Mouse (Mus musculus): ENCODE results near the gene Upk3a. TPM values are rescaled to one million over a fixed set of nuclear protein-coding genes. Genes with fewer than 3 reads are reported as not detected.

Gene Upk3a
- total and polyA plus RNA-seq, 2 experiments from 2014 or later, result 1.1 to 1.4 TPM

DNA sequence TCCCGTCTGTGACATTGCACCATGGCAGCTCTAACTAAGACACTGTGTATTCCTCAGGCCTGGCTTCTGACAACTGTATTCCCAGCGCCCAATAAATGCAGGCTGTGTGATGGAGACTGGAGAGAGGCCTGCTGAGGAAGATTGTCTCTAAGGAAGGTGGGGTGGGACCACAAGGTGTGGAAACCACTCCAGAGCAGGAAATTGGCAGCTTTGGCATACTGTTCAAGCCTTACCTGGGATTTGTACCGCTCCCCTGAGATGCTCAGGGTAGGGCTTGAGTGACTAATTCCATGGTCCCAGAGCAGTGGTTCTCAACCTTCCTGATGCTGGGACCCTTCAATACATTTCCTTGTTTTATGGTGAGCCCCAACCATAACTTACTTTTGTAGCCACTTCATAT is 27.8 kb upstream of the Upk3a start:
- Histone ChIP-seq H3K9me3 (ENCODE audit: low read length) (no peaks in the 10 kb centered on the region), H3K4me3 (ENCODE audit: low read depth, low read length) (no peak overlapping the region), H3K27ac (ENCODE audit: low read depth, low read length) (no peak overlapping the region), H3K4me2 (ENCODE audit: low read depth) (no peak overlapping the region), H3K4me1 (ENCODE audit: insufficient read depth) (peaks cover 27% of the 10 kb centered on the region), H3K27me3 (ENCODE audit: insufficient read depth, low read length) (no peaks in the 10 kb centered on the region), H3K9ac (no peak overlapping the region), H3K36me3 (ENCODE audit: insufficient read depth) (no peaks in the 10 kb centered on the region)
- no peak for ATAC-seq
- DNase-seq, result no peak
- no peak for TF ChIP-seq CTCF (IDR thresholded peaks at IDR 0.05; ENCODE audit: low read depth)
- WGBS, result 78% methylated on average over 3 of the region's 3 CpGs

DNA sequence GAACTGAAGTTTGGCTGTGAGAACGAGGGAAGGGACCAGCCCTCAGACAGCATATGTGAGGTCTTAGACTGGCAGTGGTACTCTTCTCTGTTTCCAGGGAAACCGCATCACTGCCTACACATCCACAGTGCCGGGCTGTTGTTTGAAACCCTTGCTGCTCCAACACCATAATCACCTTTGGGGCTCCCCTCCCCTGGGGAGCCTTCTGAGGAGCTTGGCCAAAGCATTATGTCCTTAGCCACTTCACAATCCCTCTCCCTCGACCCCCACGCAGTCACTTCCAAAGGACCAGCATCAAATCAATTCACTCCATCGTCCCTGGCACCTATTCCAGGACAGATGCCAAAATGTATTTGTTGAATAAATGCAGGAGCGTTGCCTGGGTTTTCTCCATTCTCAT is 27.2 kb upstream of the Upk3a start:
- Histone ChIP-seq H3K27ac (ENCODE audit: low read depth, low read length) (0 out of 2 replicates have a peak overlapping the region, but pooled peaks have one; percentile 9), H3K27me3 (ENCODE audit: insufficient read depth, low read length) (no peaks in the 10 kb centered on the region), H3K4me2 (ENCODE audit: low read depth) (no peak overlapping the region), H3K36me3 (ENCODE audit: insufficient read depth) (no peaks in the 10 kb centered on the region), H3K4me1 (ENCODE audit: insufficient read depth) (peaks cover 27% of the 10 kb centered on the region), H3K4me3 (ENCODE audit: low read depth, low read length) (no peak overlapping the region), H3K9ac (no peak overlapping the region), H3K9me3 (ENCODE audit: low read length) (no peaks in the 10 kb centered on the region)
- WGBS, result 17% methylated on average over 7 of the region's 7 CpGs
- ATAC-seq, result no peak
- peak; percentile 71 for DNase-seq
- TF ChIP-seq CTCF (IDR thresholded peaks at IDR 0.05; ENCODE audit: low read depth), result no peak

DNA sequence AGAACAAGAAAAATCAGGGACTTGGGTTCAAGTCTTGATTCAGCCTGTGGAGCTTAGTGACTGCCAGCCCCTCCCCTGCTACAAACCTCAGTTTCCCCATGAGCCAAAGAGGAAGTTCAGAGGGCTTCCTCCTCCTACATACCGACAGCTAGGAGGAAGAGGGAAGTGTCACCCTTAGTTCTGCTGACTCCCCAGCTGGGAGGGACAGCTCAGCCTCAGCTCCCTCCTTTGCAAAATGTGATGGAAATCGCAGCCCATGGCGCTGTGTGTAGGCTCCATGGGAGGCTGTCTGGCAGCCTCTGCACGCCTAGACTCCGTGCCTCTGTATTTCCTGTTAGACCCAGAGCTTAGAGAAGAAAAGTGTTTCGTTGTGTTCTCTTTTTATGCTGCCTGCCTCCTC is 22.4 kb upstream of the Upk3a start:
- Histone ChIP-seq H3K36me3 (ENCODE audit: insufficient read depth) (no peaks in the 10 kb centered on the region), H3K4me2 (ENCODE audit: low read depth) (no peak overlapping the region), H3K4me3 (ENCODE audit: low read depth, low read length) (no peak overlapping the region), H3K9ac (no peak overlapping the region), H3K4me1 (ENCODE audit: insufficient read depth) (0 out of 2 replicates have a peak, but pooled peaks cover 6% of the 10 kb centered on the region), H3K27ac (ENCODE audit: low read depth, low read length) (no peak overlapping the region), H3K9me3 (ENCODE audit: low read length) (no peaks in the 10 kb centered on the region), H3K27me3 (ENCODE audit: insufficient read depth, low read length) (no peaks in the 10 kb centered on the region)
- no peak for TF ChIP-seq CTCF (IDR thresholded peaks at IDR 0.05; ENCODE audit: low read depth)
- ATAC-seq (no peak), DNase-seq (no peak)
- WGBS, result 42% methylated on average over 6 of the region's 6 CpGs

DNA sequence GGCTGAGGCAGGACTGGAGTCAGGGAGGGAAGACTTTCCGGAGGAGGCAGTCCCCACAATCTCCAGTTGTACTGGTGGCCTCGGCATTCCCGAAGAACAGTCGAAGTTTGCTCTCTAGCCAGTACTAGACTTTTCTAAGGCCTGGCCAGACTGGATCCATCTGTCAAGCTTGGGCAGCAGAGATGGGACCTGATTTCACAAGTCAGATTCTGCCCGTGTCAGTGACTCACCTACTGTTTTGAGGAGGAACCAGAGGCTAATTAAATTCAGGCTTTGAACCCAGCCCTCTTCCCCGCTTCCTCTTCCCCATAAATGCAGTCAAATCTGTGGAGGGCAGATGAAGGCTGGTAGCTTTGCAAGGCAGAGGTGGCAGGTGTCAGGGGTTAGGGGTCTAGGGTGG is 21.9 kb upstream of the Upk3a start:
- Histone ChIP-seq H3K27me3 (ENCODE audit: insufficient read depth, low read length) (no peaks in the 10 kb centered on the region), H3K36me3 (ENCODE audit: insufficient read depth) (no peaks in the 10 kb centered on the region), H3K4me2 (ENCODE audit: low read depth) (no peak overlapping the region), H3K4me3 (ENCODE audit: low read depth, low read length) (no peak overlapping the region), H3K9me3 (ENCODE audit: low read length) (no peaks in the 10 kb centered on the region), H3K4me1 (ENCODE audit: insufficient read depth) (0 out of 2 replicates have a peak, but pooled peaks cover 2% of the 10 kb centered on the region), H3K27ac (ENCODE audit: low read depth, low read length) (no peak overlapping the region), H3K9ac (no peak overlapping the region)
- TF ChIP-seq CTCF (IDR thresholded peaks at IDR 0.05; ENCODE audit: low read depth), result no peak
- WGBS, result 55% methylated on average over 6 of the region's 6 CpGs
- DNase-seq (no peak), ATAC-seq (no peak)

DNA sequence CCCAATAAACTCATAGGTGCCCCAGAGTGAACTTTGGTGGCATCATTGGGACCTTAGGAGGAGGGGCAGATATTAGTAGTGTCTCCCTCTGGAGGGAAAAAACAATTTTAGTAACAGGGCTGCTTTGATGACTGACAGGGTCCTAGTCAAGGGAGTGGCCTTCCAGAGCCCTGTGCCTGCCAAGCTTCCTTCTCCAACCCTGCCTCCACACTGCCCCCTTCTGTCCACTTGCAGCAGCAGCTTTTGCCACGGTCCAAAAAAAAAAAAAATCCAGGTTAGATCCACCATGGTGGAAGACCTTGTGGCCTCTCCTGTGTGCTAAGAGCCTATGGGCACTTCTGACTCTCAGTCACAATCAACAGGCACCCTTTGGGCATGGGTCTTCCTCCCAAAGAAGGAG is 21.0 kb upstream of the Upk3a start:
- no peaks in the 10 kb centered on the region for H3K36me3 ChIP-seq (ENCODE audit: insufficient read depth)
- H3K9me3 ChIP-seq (ENCODE audit: low read length), result no peaks in the 10 kb centered on the region
- ATAC-seq (no peak), DNase-seq (peak; percentile 38)
- H3K9ac ChIP-seq, result no peak overlapping the region
- no peaks in the 10 kb centered on the region for H3K4me1 ChIP-seq (ENCODE audit: insufficient read depth)
- H3K4me2 ChIP-seq (ENCODE audit: low read depth), result no peak overlapping the region
- TF ChIP-seq CTCF (IDR thresholded peaks at IDR 0.05; ENCODE audit: low read depth), result peak; percentile 58
- H3K27me3 ChIP-seq (ENCODE audit: insufficient read depth, low read length), result no peaks in the 10 kb centered on the region
- WGBS, result 6% methylated on average over 1 of the region's 1 CpGs
- H3K27ac ChIP-seq (ENCODE audit: low read depth, low read length), result no peak overlapping the region
- no peak overlapping the region for H3K4me3 ChIP-seq (ENCODE audit: low read depth, low read length)

DNA sequence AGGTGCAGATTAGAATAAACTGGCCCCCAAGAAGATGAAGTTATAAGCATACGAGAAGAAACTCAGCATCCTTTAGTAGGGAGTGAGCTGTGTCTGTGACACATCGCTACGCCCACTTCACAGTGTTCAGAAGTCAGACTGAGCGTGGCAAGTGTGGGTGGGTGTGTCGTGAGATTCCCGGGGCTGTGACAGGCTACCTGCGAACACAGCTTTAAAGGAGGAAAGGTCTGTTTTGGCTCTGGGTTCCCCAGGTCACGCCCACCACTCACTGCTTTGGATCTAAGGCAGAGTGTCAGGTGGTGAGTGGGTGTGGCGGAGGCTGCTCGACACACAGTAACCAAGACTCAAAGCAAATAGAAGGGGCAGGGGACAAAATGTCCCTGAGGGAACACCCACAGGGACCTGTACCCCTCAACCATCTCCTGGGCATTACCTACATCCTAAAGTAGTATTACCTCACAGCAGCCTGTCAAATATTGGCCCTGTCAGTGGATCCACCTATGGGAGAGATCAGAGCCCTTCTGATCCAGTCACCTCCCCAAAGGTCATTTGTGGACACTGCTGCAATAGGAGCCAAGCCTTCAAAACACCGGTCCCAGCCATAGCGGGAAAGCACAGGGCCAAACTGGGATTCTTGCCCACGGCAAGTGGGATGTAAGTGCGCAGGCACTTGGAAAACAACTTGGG is 19.0 kb upstream of the Upk3a start:
- H3K9me3 ChIP-seq (ENCODE audit: low read length), result no peaks in the 10 kb centered on the region
- H3K9ac ChIP-seq, result no peak overlapping the region
- no peaks in the 10 kb centered on the region for H3K36me3 ChIP-seq (ENCODE audit: insufficient read depth)
- no peaks in the 10 kb centered on the region for H3K4me1 ChIP-seq (ENCODE audit: insufficient read depth)
- no peak for DNase-seq
- WGBS, result 74% methylated on average over 14 of the region's 14 CpGs
- no peak overlapping the region for H3K4me2 ChIP-seq (ENCODE audit: low read depth)
- no peaks in the 10 kb centered on the region for H3K27me3 ChIP-seq (ENCODE audit: insufficient read depth, low read length)
- no peak for TF ChIP-seq CTCF (IDR thresholded peaks at IDR 0.05; ENCODE audit: low read depth)
- no peak overlapping the region for H3K27ac ChIP-seq (ENCODE audit: low read depth, low read length)
- ATAC-seq, result no peak; the same call in 1 of the 2 replicates
- H3K4me3 ChIP-seq (ENCODE audit: low read depth, low read length), result no peak overlapping the region

DNA sequence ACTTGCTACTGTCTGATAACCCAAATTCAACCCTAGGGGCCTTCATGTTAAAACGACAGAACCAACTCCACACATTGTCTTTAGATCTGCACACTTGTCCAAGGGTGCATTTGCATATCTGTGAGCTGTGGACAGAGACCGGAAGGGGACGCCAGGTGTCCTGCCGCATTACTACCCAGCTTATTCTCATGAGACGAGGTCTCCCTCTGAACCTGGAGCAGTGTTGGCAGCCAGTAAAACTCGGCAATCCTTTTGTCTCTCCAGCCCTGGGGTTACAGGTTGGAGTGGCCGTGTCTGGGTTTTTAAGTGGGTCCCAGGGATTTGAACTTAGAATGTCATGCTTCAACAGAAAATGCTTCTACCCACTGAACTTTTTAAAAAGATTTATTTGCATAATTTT is 17.0 kb upstream of the Upk3a start:
- no peak for ATAC-seq
- no peak for DNase-seq
- Histone ChIP-seq H3K4me1 (ENCODE audit: insufficient read depth) (no peaks in the 10 kb centered on the region), H3K4me2 (ENCODE audit: low read depth) (no peak overlapping the region), H3K9ac (no peak overlapping the region), H3K4me3 (ENCODE audit: low read depth, low read length) (no peak overlapping the region), H3K27ac (ENCODE audit: low read depth, low read length) (no peak overlapping the region), H3K36me3 (ENCODE audit: insufficient read depth) (no peaks in the 10 kb centered on the region), H3K9me3 (ENCODE audit: low read length) (no peaks in the 10 kb centered on the region), H3K27me3 (ENCODE audit: insufficient read depth, low read length) (no peaks in the 10 kb centered on the region)
- TF ChIP-seq CTCF (IDR thresholded peaks at IDR 0.05; ENCODE audit: low read depth), result no peak
- WGBS, result 53% methylated on average over 7 of the region's 7 CpGs
